Mouse (Mus musculus): ENCODE results near the gene Olfr530.

GRCm38 (mm10) chr7:140374300-140374699, 1.8 kb downstream of the Olfr530 start:
- TF ChIP-seq CTCF (IDR thresholded peaks at IDR 0.05; ENCODE audit: borderline replicate concordance, insufficient read depth, low read length) = no peak
- TF ChIP-seq POLR2A (IDR thresholded peaks at IDR 0.05; ENCODE audit: low read depth, low read length) = no peak
